Mouse (Mus musculus) neural tube, embryonic 15.5 days (tissue): ENCODE results near the gene Gm1043. TPM values are rescaled to one million over a fixed set of nuclear protein-coding genes. Genes with fewer than 3 reads are reported as not detected.

Experiments used
- ATAC-seq: fragments of 200-750 bp; cut with Nextera tagmentation; 2 replicates; pipeline ENCODE4 v1.8.0; 2017; ENCODE audit warnings: mild to moderate bottlenecking, moderate TSS enrichment, moderate library complexity; ENCODE audit not compliant: low FRiP score
- H3K27ac ChIP-seq: fragments of 300-500 bp; sonication (generic); replicated peaks from 2 replicates; pipeline ENCODE4 v1.5.1; 2015; ENCODE audit warnings: mild to moderate bottlenecking, inconsistent platforms
- H3K27me3 ChIP-seq: fragments of 300-500 bp; sonication (generic); replicated peaks from 2 replicates; pipeline ENCODE4 v1.6.1; 2015; ENCODE audit warnings: inconsistent platforms
- H3K36me3 ChIP-seq: fragments of 300-500 bp; sonication (generic); 2 replicates; pipeline ENCODE4 v1.6.1; 2015; ENCODE audit warnings: inconsistent platforms
- H3K4me1 ChIP-seq: fragments of 300-500 bp; sonication (generic); 2 replicates; pipeline ENCODE4 v1.6.1; 2015; ENCODE audit warnings: inconsistent platforms
- H3K4me2 ChIP-seq: fragments of 300-500 bp; sonication (generic); 2 replicates; pipeline ENCODE4 v1.6.1; 2015; ENCODE audit warnings: inconsistent platforms, mild to moderate bottlenecking, moderate library complexity
- H3K4me3 ChIP-seq: fragments of 300-500 bp; sonication (generic); replicated peaks from 2 replicates; pipeline ENCODE4 v1.5.1; 2015; ENCODE audit warnings: mild to moderate bottlenecking, inconsistent platforms
- H3K9ac ChIP-seq: fragments of 300-500 bp; sonication (generic); replicated peaks from 2 replicates; pipeline ENCODE4 v1.6.1; 2015; ENCODE audit warnings: mild to moderate bottlenecking, inconsistent platforms
- H3K9me3 ChIP-seq: fragments of 300-500 bp; sonication (generic); replicated peaks from 2 replicates; pipeline ENCODE4 v1.6.1; 2016; ENCODE audit warnings: inconsistent platforms
- WGBS: fragments of 180-500 bp; shearing (Covaris S2); methylation state at CpG from one replicate; pipeline ENCODE4 v1.1.7; 2015; ENCODE audit warnings: mixed read lengths; 5-methylcytosine and 5-hydroxymethylcytosine counted together
- polyA plus RNA-seq: library from polyadenylated mRNA; unstranded; fragments of >200 nt; fragmentation: Nextera tagmentation; extraction: Ambion mirVana; gene quantifications from 2 replicates; pipeline ENCODE4 v1.2.1, GENCODE M21; 2015

The Gm1043 gene
- polyA plus RNA-seq, 1 experiment from 2014 or later, result 2.1 TPM

- ATAC-seq, result no peak
Observed at GRCm38 (mm10) chr5:37180624-37181023, 95.5 kb downstream of the Gm1043 start.

GRCm38 (mm10) chr5:37184605-37185004 lies 99.4 kb downstream of the Gm1043 start:
- Histone ChIP-seq H3K4me1 (no peaks in the 10 kb centered on the region), H3K9me3 (no peaks in the 10 kb centered on the region), H3K9ac (no peak overlapping the region), H3K27me3 (no peaks in the 10 kb centered on the region), H3K4me3 (no peak overlapping the region), H3K4me2 (no peak overlapping the region), H3K27ac (no peak overlapping the region), H3K36me3 (no peaks in the 10 kb centered on the region)
- WGBS, result 65% methylated on average over 7 of the region's 7 CpGs
- ATAC-seq, result no peak

More at GRCm38 (mm10) chr5:37180624-37181023, 95.5 kb downstream of the Gm1043 start:
- Histone ChIP-seq H3K27me3 (no peaks in the 10 kb centered on the region), H3K9ac (no peak overlapping the region), H3K4me1 (no peaks in the 10 kb centered on the region; the same call in 1 of the 2 replicates), H3K36me3 (no peaks in the 10 kb centered on the region), H3K4me2 (no peak overlapping the region), H3K9me3 (no peaks in the 10 kb centered on the region), H3K4me3 (no peak overlapping the region), H3K27ac (no peak overlapping the region)
- 67% methylated on average over 1 of the region's 1 CpGs for WGBS

- Histone ChIP-seq H3K4me1 (0 out of 2 replicates have a peak, but pooled peaks cover 1% of the 10 kb centered on the region), H3K4me2 (no peak overlapping the region), H3K9me3 (no peaks in the 10 kb centered on the region), H3K9ac (no peak overlapping the region), H3K27ac (no peak overlapping the region), H3K27me3 (no peaks in the 10 kb centered on the region; the same call in 1 of the 2 replicates), H3K36me3 (no peaks in the 10 kb centered on the region), H3K4me3 (no peak overlapping the region)
- no peak for ATAC-seq
- 62% methylated on average over 5 of the region's 5 CpGs for WGBS
Observed at GRCm38 (mm10) chr5:37190378-37190777, 105.2 kb downstream of the Gm1043 start.

- H3K4me3 ChIP-seq, result no peak overlapping the region
- H3K27me3 ChIP-seq, result no peaks in the 10 kb centered on the region; the same call in 1 of the 2 replicates
- 69% methylated on average over 8 of the region's 8 CpGs for WGBS
- H3K36me3 ChIP-seq, result no peaks in the 10 kb centered on the region
- H3K9me3 ChIP-seq, result no peaks in the 10 kb centered on the region
- no peak overlapping the region for H3K9ac ChIP-seq
- ATAC-seq, result no peak
- H3K4me1 ChIP-seq, result peaks cover 41% of the 10 kb centered on the region
- no peak overlapping the region for H3K4me2 ChIP-seq
- H3K27ac ChIP-seq, result peak overlapping the region; percentile 65
Observed at GRCm38 (mm10) chr5:37196196-37196595, 111.0 kb downstream of the Gm1043 start.

- WGBS, result 16% methylated on average over 10 of the region's 10 CpGs
- no peaks in the 10 kb centered on the region for H3K36me3 ChIP-seq
- no peaks in the 10 kb centered on the region for H3K9me3 ChIP-seq
- no peak overlapping the region for H3K4me2 ChIP-seq
- peak; percentile 39 for ATAC-seq
- H3K4me1 ChIP-seq, result peaks cover 41% of the 10 kb centered on the region
- H3K4me3 ChIP-seq, result no peak overlapping the region
- H3K27ac ChIP-seq, result peak overlapping the region; percentile 65
- no peak overlapping the region for H3K9ac ChIP-seq
- H3K27me3 ChIP-seq, result no peaks in the 10 kb centered on the region; the same call in 1 of the 2 replicates
Observed at GRCm38 (mm10) chr5:37196666-37197250, 111.6 kb downstream of the Gm1043 start.

GRCm38 (mm10) chr5:37197423-37197822 lies 112.3 kb downstream of the Gm1043 start:
- Histone ChIP-seq H3K4me3 (no peak overlapping the region), H3K36me3 (no peaks in the 10 kb centered on the region), H3K27ac (peak overlapping the region; percentile 74), H3K4me2 (no peak overlapping the region), H3K9ac (no peak overlapping the region), H3K9me3 (no peaks in the 10 kb centered on the region), H3K4me1 (peaks cover 41% of the 10 kb centered on the region), H3K27me3 (no peaks in the 10 kb centered on the region; the same call in 1 of the 2 replicates)
- ATAC-seq, result no peak
- 56% methylated on average over 3 of the region's 3 CpGs for WGBS

GRCm38 (mm10) chr5:37198011-37198688 lies 113.0 kb downstream of the Gm1043 start:
- no peak overlapping the region for H3K9ac ChIP-seq
- peak; percentile 68 for ATAC-seq
- 20% methylated on average over 2 of the region's 2 CpGs for WGBS
- H3K4me3 ChIP-seq, result no peak overlapping the region
- H3K27ac ChIP-seq, result peak overlapping the region; percentile 74
- H3K9me3 ChIP-seq, result no peaks in the 10 kb centered on the region
- H3K4me2 ChIP-seq, result no peak overlapping the region
- peaks cover 41% of the 10 kb centered on the region for H3K4me1 ChIP-seq
- no peaks in the 10 kb centered on the region; the same call in 1 of the 2 replicates for H3K27me3 ChIP-seq
- H3K36me3 ChIP-seq, result no peaks in the 10 kb centered on the region

- H3K4me1 ChIP-seq, result peaks cover 21% of the 10 kb centered on the region
- no peak overlapping the region for H3K27ac ChIP-seq
- WGBS, result 17% methylated on average over 1 of the region's 1 CpGs
- H3K4me3 ChIP-seq, result no peak overlapping the region
- no peak overlapping the region for H3K4me2 ChIP-seq
- no peak overlapping the region for H3K9ac ChIP-seq
- no peaks in the 10 kb centered on the region for H3K9me3 ChIP-seq
- no peak for ATAC-seq
- H3K27me3 ChIP-seq, result no peaks in the 10 kb centered on the region
- no peaks in the 10 kb centered on the region for H3K36me3 ChIP-seq
Observed at GRCm38 (mm10) chr5:37202285-37202684, 117.1 kb downstream of the Gm1043 start.

- WGBS, result 84% methylated on average over 7 of the region's 7 CpGs
- ATAC-seq, result no peak
Observed at GRCm38 (mm10) chr5:37204886-37205285, 119.7 kb downstream of the Gm1043 start.

GRCm38 (mm10) chr5:37205420-37205819 lies 120.2 kb downstream of the Gm1043 start:
- no peaks in the 10 kb centered on the region for H3K36me3 ChIP-seq
- no peak overlapping the region for H3K27ac ChIP-seq
- peaks cover 13% of the 10 kb centered on the region for H3K4me1 ChIP-seq
- H3K4me2 ChIP-seq, result no peak overlapping the region
- H3K9me3 ChIP-seq, result no peaks in the 10 kb centered on the region
- H3K27me3 ChIP-seq, result no peaks in the 10 kb centered on the region
- 81% methylated on average over 1 of the region's 1 CpGs for WGBS
- no peak overlapping the region for H3K4me3 ChIP-seq
- ATAC-seq, result no peak
- H3K9ac ChIP-seq, result no peak overlapping the region

More at GRCm38 (mm10) chr5:37204886-37205285, 119.7 kb downstream of the Gm1043 start:
- H3K36me3 ChIP-seq, result no peaks in the 10 kb centered on the region
- no peak overlapping the region for H3K9ac ChIP-seq
- no peak overlapping the region for H3K27ac ChIP-seq
- H3K4me2 ChIP-seq, result no peak overlapping the region
- H3K27me3 ChIP-seq, result no peaks in the 10 kb centered on the region
- H3K4me3 ChIP-seq, result no peak overlapping the region
- H3K4me1 ChIP-seq, result peaks cover 7% of the 10 kb centered on the region
- no peaks in the 10 kb centered on the region for H3K9me3 ChIP-seq

GRCm38 (mm10) chr5:37206364-37206763 lies 121.2 kb downstream of the Gm1043 start:
- WGBS, result 73% methylated on average over 2 of the region's 2 CpGs
- Histone ChIP-seq H3K4me2 (no peak overlapping the region), H3K9me3 (no peaks in the 10 kb centered on the region), H3K9ac (no peak overlapping the region), H3K36me3 (no peaks in the 10 kb centered on the region), H3K27ac (no peak overlapping the region), H3K4me3 (no peak overlapping the region), H3K27me3 (0 out of 2 replicates have a peak, but pooled peaks cover under 1% of the 10 kb centered on the region), H3K4me1 (peaks cover 16% of the 10 kb centered on the region)
- ATAC-seq, result no peak
